Mouse (Mus musculus): ENCODE data around the gene Gm49601.

The Gm49601 gene

DNA sequence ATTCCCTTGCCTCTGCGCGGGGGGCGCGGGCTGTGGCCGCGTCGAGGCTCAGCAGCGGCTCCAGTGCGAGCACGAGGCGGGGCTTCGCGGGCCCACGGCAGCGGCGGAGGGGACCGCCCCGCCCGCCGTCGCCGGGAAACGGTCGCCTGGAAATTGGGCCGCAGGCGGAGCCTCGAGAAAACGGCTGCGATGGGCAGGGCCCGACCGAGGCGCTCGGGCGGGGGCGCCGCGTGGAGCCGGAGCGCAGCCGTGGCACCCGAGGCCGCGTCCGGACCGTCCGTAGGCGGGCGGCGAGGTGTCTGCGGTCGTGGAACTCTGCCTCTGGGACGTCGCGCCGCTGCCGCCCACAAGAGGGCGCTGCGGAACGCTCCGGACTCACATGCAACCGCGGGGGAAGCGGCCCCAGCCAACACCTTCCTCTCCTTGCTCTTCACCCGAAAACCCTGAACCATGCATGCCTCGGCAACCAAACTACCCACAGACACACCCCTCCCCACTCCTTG is at the start of gene Gm49601:
Gene Gm49601, minus strand, starts transcription at position 52 of the 503 bp plus-strand sequence.
- peak; percentile 86 for DNase-seq (ENCODE audit: low read depth, low spot score)

DNA sequence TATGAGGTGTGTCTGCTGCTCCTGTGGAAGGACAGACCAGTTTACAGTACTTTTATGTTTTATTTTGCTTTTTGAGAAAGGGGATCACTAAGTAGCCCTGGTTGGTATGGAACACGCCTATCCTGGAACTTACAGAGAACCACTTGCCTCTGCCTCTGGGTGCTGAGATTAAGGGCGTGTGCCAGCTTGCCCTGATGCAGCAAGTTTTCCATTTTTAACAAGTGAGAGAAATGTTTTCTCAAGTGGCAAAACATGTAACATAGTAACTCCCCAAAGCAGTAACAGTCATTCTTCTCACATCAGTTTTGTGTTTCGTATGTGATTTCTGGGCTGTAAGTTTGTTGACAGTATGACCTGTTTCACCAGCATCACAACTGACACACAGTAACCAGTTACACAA is 46.8 kb upstream of the Gm49601 start:
- no peak for DNase-seq (ENCODE audit: low read depth, low spot score)

DNA sequence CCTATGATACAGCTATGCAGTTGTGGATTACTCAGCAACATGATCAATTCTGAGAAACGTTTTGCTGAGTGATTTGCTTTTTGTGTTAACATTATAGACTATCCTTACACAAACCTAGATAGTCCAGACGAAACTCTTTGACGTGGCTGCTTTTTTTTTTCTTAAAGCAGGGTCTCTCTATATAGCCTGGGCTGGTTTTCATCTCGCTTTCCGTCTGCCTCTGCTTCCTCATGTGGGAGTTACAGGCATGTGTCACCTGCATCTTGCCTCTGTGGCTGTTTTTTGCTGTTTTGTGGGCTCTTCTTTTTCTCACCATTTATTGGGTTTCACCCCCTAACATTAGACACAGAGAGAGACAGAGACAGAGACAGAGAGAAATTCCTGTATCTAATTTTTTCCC is 45.8 kb upstream of the Gm49601 start:
- no peak for DNase-seq (ENCODE audit: low read depth, low spot score)

GRCm38 (mm10) chr16:18669914-18670313 is 43.7 kb upstream of the Gm49601 start:
- no peak for DNase-seq (ENCODE audit: low read depth, low spot score)

DNA sequence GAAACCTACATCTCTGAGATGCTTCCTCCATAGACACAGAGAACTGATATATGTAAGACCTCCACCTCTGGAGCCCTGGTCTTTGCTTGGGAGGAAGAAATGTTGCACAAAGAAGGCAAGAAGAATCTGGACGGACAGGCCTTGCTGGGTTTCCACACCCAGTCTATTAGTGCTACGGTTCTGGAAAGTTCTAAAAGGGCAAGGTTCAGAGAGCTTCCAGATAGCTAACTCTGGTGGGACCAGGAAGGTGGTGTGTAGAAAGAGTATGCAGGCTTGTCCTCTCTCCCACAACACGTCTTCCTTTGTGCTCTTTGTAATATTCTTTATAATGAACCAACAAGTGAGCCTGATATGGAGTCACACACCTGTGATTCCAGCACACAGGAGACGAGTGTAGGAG is 32.4 kb upstream of the Gm49601 start:
- DNase-seq (ENCODE audit: low read depth, low spot score) = no peak

DNA sequence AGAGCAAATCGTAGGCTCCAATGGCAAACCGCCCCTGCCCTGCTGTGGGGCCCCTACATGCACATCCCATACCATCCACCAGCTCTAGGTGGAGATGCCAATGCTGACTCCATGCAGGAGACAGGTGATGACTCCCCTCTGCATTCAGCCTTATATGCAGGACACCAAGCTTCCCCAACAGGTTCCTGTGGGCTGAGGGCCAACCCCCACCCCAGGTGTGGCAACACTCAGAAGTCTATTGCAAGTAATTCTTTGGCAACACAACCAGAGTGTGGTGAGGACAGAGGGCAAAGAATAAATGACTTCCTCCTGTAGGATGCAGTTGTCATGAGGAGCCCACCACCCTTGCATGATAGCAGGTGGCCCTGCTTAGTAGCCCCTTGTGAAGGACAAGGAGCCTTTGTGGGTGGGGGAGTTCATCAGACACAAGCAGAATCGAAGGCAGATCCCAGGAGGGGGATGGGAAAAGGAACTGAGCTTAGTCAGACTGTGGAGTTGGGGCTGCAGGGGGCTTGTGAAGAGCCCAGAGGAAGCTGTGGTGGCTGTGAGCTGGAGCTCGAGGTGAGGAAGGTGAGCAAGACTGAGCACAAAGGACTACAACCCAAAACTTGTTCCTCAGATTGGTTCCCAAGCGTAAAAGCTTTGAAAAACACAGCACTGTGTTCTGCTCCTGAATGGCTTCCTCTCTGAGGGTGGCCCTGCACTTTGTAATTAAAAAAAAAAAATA is 29.3 kb upstream of the Gm49601 start:
- no peak for DNase-seq (ENCODE audit: low read depth, low spot score)

DNA sequence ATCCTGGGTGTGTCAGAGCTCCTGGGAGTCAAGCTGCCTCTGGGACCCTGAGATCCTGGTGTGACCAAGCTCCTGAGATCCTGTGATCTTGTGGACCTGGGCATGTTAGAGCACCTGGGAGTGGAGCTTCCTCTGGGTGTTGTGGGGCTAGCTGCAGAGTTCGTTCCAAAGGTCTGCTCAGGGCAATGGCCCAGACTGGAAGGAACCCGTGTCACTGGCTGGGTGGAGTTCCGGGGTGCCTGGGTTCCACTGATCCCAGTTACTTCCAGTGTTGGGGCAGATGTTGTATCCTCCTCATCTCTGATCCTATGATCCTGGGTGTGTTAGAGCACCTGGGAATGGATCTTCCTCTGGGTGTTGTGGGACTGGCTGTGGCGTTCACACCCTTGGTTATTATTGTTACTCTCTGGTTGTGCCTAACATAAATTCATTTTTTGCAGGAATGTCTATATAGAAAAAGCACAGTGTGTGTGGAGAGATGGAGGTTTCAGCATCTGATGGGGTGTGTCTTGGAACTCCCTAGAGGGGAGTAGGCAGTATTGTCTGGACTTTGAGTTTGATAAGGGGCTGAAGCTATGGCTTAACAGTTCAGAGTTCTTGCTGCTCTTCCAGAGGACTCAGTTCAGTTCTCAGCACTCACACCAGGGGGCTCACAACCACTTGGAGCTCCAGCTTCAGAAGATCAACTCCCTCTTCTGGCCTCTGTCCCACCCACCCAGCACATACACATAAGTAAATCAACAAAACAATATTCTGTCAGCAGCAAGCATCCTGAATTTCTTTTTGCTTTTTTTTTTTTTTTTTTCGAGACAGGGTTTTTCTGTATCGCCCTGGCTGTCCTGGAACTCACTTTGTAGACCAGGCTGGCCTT is 27.3 kb upstream of the Gm49601 start:
- DNase-seq (ENCODE audit: low read depth, low spot score) = no peak

GRCm38 (mm10) chr16:18649126-18649525 is 22.9 kb upstream of the Gm49601 start:
- DNase-seq (ENCODE audit: low read depth, low spot score) = no peak

DNA sequence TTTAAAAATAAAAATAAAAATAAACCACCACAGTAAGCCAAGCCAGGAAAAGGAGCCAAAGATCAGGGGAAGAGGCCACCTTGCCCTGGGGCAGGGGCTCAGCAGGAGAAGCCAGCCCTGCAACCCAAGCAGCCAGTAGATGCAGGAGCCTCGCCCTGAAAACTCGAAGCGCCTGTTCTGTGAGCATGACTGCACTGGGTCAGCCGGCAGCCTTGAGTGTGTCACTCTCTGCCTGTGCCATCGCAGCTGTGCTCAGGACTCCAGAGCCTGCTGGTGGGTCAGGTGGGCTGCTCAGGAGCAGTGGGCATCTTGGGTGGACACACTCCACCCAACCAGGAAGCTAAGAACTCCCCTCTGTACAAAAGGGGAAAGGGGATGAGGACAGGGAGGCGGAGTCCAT is 19.1 kb upstream of the Gm49601 start:
- DNase-seq (ENCODE audit: low read depth, low spot score) = no peak

DNA sequence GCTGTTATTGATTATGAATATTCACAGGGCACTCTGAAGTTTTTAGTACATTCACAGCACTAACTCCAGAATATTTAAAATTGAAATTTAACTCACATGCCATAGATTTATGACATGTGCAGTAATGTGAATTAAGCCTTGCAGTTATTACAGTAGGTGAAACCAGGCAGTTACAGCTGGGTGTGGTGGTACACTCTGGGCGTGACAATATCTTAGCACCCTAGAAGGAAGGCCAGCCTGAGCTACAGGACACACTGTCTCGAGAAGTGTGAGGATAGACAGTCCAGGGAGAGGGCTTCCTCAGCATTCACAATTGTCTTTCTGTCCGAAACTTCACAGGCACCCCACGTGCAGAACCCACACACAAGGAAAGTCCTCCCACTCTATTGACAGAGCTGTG is 18.3 kb upstream of the Gm49601 start:
- no peak for DNase-seq (ENCODE audit: low read depth, low spot score)

- DNase-seq (ENCODE audit: low read depth, low spot score) = no peak
Observed at GRCm38 (mm10) chr16:18643406-18643998, 17.3 kb upstream of the Gm49601 start.

DNA sequence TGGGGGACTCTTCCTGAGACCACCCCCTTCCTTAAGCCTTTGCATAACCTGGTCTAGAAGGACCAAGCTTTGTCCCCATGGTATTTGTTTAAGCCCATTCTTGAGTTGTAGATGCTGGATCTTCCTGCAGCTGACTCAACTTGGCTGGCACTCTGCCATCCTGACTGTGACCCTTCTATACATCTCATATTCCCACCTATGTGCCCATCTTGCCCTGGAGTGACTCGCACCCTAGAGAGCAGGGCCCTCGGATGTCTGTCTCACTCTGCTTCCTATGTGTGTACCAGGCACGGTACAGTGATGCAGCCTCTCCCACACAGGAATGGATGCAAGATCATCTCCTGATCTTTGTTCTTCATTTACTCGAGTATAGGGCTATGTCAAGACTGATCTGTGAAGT is 16.7 kb upstream of the Gm49601 start:
- no peak for DNase-seq (ENCODE audit: low read depth, low spot score)

- DNase-seq (ENCODE audit: low read depth, low spot score) = no peak
Observed at GRCm38 (mm10) chr16:18642291-18642690, 16.1 kb upstream of the Gm49601 start.

DNA sequence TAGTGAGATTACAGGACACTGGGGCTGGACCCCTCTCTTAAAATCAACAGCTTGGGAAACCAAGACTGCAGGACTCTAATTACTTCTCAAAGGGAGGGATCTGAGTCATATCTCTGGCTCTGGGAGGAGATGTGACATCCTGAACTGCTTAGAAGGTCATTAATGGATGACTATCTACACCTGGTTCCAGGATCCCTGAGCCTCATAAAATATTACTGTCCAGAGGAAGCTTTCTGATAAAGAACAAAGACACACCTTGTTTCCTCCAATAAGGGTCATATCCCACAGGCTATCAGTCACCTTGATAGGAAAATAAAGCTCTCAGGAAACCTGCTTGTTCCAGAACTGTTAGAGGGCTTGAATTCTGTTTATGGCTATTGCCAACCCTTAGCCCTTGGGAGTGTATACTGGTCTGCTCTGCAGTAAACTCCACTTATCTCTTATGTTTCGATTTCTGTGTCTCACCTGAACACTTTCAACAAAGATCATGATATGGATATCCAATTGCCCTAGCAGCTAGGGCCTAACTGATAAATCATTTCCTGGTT is 13.2 kb upstream of the Gm49601 start:
- no peak for DNase-seq (ENCODE audit: low read depth, low spot score)

GRCm38 (mm10) chr16:18638396-18638795 is 12.2 kb upstream of the Gm49601 start:
- DNase-seq (ENCODE audit: low read depth, low spot score) = no peak

DNA sequence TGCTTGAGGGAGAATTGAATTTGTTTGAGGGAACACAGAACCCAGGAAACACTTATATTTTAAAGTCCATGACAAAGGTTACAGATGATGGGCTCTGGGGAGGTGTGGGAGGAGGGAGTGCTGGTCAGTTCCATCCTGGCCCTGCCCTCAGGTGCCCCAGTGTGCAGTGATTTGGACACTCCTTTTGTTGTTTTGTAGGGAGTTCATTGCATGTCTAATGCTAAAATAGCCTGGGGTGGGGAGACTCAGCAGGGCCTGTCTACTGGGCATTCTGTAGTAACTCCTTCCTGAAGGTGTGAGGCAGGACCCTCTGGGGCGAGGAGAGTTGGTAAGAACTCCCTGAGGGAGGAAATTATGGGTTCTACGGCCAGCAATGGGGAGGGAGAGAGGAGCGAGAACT is 10.6 kb upstream of the Gm49601 start:
- DNase-seq (ENCODE audit: low read depth, low spot score) = no peak

DNA sequence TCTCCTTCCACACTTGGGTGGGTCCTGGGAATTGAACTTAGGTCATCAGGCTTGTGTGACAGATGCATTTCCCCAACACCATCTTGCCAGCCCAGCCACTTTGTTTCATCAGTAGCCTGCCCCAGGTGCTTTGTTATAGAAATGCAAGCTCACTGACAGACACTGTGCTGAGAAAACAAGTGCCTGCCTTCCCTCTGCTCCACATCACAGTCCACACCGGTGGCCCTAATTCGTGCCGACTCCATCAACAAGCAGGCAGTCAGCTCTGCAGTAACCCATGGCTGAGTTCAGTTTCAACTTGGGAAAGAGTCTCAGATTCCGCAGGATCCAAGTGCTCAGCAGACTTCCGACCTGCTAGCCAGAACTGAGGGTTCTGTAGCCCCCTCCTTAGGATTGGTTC is 10.2 kb upstream of the Gm49601 start:
- no peak for DNase-seq (ENCODE audit: low read depth, low spot score)

GRCm38 (mm10) chr16:18633333-18633732 is 7.1 kb upstream of the Gm49601 start:
- no peak for DNase-seq (ENCODE audit: low read depth, low spot score)

GRCm38 (mm10) chr16:18632816-18633215 is 6.6 kb upstream of the Gm49601 start:
- no peak for DNase-seq (ENCODE audit: low read depth, low spot score)

DNA sequence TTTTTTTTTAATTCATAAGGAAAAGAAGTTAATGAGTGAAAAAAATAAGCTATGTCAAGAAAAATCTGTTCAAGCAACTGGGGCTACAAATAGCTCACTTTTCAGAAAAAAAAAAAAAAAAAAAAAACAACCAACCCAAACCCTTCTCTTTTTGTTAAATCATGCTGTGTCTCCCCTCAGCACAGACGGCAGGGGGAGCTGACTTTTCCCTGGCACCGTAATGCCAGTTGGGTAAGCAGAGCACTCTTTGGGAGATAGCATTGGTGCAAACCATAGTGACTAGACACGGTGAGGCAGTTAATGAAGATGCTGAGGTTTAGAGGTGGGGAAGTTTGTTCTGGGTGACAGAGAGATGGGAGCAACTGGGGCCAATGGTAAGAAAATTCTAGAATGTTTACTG is 5.8 kb upstream of the Gm49601 start:
- DNase-seq (ENCODE audit: low read depth, low spot score) = no peak

- no peak for DNase-seq (ENCODE audit: low read depth, low spot score)
Observed at GRCm38 (mm10) chr16:18631141-18631540, 4.9 kb upstream of the Gm49601 start.

DNA sequence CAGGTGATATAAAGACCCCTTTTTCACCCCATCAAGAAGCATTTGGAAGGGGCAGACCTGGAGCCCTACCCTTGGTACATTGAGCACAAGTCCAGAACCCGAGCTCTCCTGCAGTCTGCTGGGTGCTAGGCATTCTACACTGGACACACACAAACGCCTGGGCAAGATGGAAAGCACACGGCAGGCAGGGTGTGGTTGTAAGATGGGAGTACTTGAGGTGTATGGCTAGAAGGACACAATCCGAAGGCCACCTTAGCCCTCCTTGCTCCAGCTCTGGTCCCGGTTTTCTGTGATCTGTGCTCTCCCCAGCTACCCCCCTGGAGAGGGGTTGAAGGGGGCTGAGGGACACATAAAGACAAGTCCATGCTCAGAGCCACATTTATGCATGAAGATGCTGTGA is 4.1 kb upstream of the Gm49601 start:
- DNase-seq (ENCODE audit: low read depth, low spot score) = no peak
